Mouse (Mus musculus) ES-E14 (cell line): ENCODE results near the gene Alpi. TPM values are rescaled to one million over a fixed set of nuclear protein-coding genes. Genes with fewer than 3 reads are reported as not detected.

Source experiments
- DNase-seq: peaks from one replicate; pipeline ENCODE4 v3.0.0-alpha.2; 2013; ENCODE audit warnings: low read depth, low spot score
- H3K27ac ChIP-seq: 2 replicates; pipeline ENCODE4 v1.5.1; 2012; ENCODE audit warnings: low read depth, mild to moderate bottlenecking, low read length, moderate library complexity, mixed read lengths; ENCODE audit not compliant: poor library complexity, insufficient read depth, severe bottlenecking
- H3K36me3 ChIP-seq: 2 replicates; pipeline ENCODE4 v1.6.1; 2012; ENCODE audit warnings: mild to moderate bottlenecking, low read length, moderate library complexity, mixed read lengths; ENCODE audit not compliant: control insufficient read depth, poor library complexity, insufficient read depth, severe bottlenecking
- H3K4me1 ChIP-seq, 2 experiments: fragments of 150-350 bp in 1 of 2; sonication (generic) in 1 of 2; 2 replicates each; pipeline ENCODE4 v1.6.1; 2012; ENCODE audit warnings: low read length in 2 of 2, mild to moderate bottlenecking in 1 of 2, mixed read lengths in 1 of 2; ENCODE audit not compliant: control insufficient read depth in 2 of 2, insufficient read depth in 2 of 2, poor library complexity in 1 of 2
- H3K4me3 ChIP-seq, 2 experiments: fragments of 150-350 bp in 1 of 2; sonication (generic) in 1 of 2; 2 replicates each; pipeline ENCODE4 v1.5.1; 2012; ENCODE audit warnings: low read length in 2 of 2, low read depth in 1 of 2, mild to moderate bottlenecking in 1 of 2, mixed read lengths in 1 of 2; ENCODE audit not compliant: insufficient read depth in 1 of 2, poor library complexity in 1 of 2, severe bottlenecking in 1 of 2
- H3K9ac ChIP-seq: 2 replicates; pipeline ENCODE4 v1.6.1; 2012; ENCODE audit warnings: low read depth, mild to moderate bottlenecking, low read length, mixed read lengths; ENCODE audit not compliant: poor library complexity, insufficient read depth, severe bottlenecking
- H3K9me3 ChIP-seq: fragments of 150-350 bp; sonication (generic); 2 replicates; pipeline ENCODE4 v1.6.1; 2012; ENCODE audit warnings: low read depth, mild to moderate bottlenecking, low read length; ENCODE audit not compliant: control insufficient read depth, insufficient read depth
- CHD2 ChIP-seq: IDR thresholded peaks from 2 replicates; pipeline ENCODE4 v1.6.1; 2014; ENCODE audit warnings: mild to moderate bottlenecking, low read depth, low read length, inconsistent platforms
- HCFC1 ChIP-seq: IDR thresholded peaks from 2 replicates; pipeline ENCODE4 v1.6.1; 2012; ENCODE audit warnings: low read length, inconsistent platforms, borderline replicate concordance; ENCODE audit not compliant: insufficient read depth
- MAFK ChIP-seq: IDR thresholded peaks from 2 replicates; pipeline ENCODE4 v1.6.1; 2014; ENCODE audit warnings: mild to moderate bottlenecking, low read depth, low read length, inconsistent platforms; ENCODE audit not compliant: insufficient read depth
- ZC3H11A ChIP-seq: IDR thresholded peaks from 2 replicates; pipeline ENCODE4 v1.6.1; 2012; ENCODE audit warnings: low read depth, mild to moderate bottlenecking, inconsistent platforms, low read length, borderline replicate concordance
- ZNF384 ChIP-seq: IDR thresholded peaks from 2 replicates; pipeline ENCODE4 v1.6.1; 2012; ENCODE audit warnings: low read depth, low read length, inconsistent platforms
- in situ Hi-C, 2 experiments: fragments of 600-800 bp; cut with MboI; formaldehyde crosslinking; loops; one replicate each; pipeline ENCODE4 v1.15.1; 2025; ENCODE audit warnings: low sequenced_read_pairs in 2 of 2, inconsistent platforms in 1 of 2; ENCODE audit not compliant: unreplicated experiment in 2 of 2
- total RNA-seq: library from RNA; depleted of rRNA; stranded (reverse); fragments of 300-350 nt; gene quantifications from 2 replicates; pipeline ENCODE4 v1.2.3, GENCODE M21; 2012; rRNA removed

Gene Alpi
- total RNA-seq, 1 experiment = not detected

GRCm38 (mm10) chr1:87059042-87059665 lies 42.3 kb downstream of the Alpi start:
- no peak for TF ChIP-seq MAFK
- TF ChIP-seq CHD2 = no peak
- no peak for TF ChIP-seq ZNF384
- no peak for TF ChIP-seq ZC3H11A
- no peak for TF ChIP-seq HCFC1
- no peak overlapping the region for H3K27ac ChIP-seq
- H3K4me3 ChIP-seq = no peak overlapping the region
- H3K36me3 ChIP-seq = no peaks in the 10 kb centered on the region
- no peak for DNase-seq
- H3K9me3 ChIP-seq = no peaks in the 10 kb centered on the region
- H3K4me1 ChIP-seq = no peaks in the 10 kb centered on the region; a peak in 1 of 4 replicates
- H3K9ac ChIP-seq = no peak overlapping the region
- in situ Hi-C loops = no loop called here

GRCm38 (mm10) chr1:87057075-87057474 lies 44.3 kb downstream of the Alpi start:
- TF ChIP-seq MAFK (no peak), ZNF384 (no peak), ZC3H11A (no peak), HCFC1 (no peak), CHD2 (no peak)
- in situ Hi-C loops = no loop called here

GRCm38 (mm10) chr1:87051369-87051768 lies 50.0 kb downstream of the Alpi start:
- H3K4me3 ChIP-seq = no peak overlapping the region
- no peak overlapping the region for H3K27ac ChIP-seq
- TF ChIP-seq MAFK = no peak
- no peak for TF ChIP-seq CHD2
- TF ChIP-seq HCFC1 = no peak
- TF ChIP-seq ZC3H11A = no peak
- no peak for TF ChIP-seq ZNF384
- H3K36me3 ChIP-seq = peaks cover 7% of the 10 kb centered on the region; the same call in 1 of the 2 replicates
- no peak overlapping the region for H3K9ac ChIP-seq
- H3K4me1 ChIP-seq = no peaks in the 10 kb centered on the region
- DNase-seq = no peak
- no peaks in the 10 kb centered on the region for H3K9me3 ChIP-seq
- in situ Hi-C loops = no loop called here

More at GRCm38 (mm10) chr1:87057075-87057474, 44.3 kb downstream of the Alpi start:
- H3K36me3 ChIP-seq = no peaks in the 10 kb centered on the region
- H3K27ac ChIP-seq = no peak overlapping the region
- H3K9ac ChIP-seq = no peak overlapping the region
- no peaks in the 10 kb centered on the region; a peak in 1 of 4 replicates for H3K4me1 ChIP-seq
- no peak overlapping the region for H3K4me3 ChIP-seq
- H3K9me3 ChIP-seq = no peaks in the 10 kb centered on the region
- no peak for DNase-seq

GRCm38 (mm10) chr1:87050700-87051099 lies 50.7 kb downstream of the Alpi start:
- H3K9ac ChIP-seq = no peak overlapping the region
- in situ Hi-C loops = no loop called here

GRCm38 (mm10) chr1:87050072-87050471 lies 51.3 kb downstream of the Alpi start:
- TF ChIP-seq ZNF384 = no peak
- in situ Hi-C loops = no loop called here
- no peak for DNase-seq
- no peak overlapping the region for H3K9ac ChIP-seq
- H3K4me1 ChIP-seq = no peaks in the 10 kb centered on the region
- H3K36me3 ChIP-seq = peaks cover 7% of the 10 kb centered on the region; the same call in 1 of the 2 replicates
- H3K4me3 ChIP-seq = no peak overlapping the region
- no peaks in the 10 kb centered on the region for H3K9me3 ChIP-seq
- no peak overlapping the region for H3K27ac ChIP-seq

More at GRCm38 (mm10) chr1:87050700-87051099, 50.7 kb downstream of the Alpi start:
- TF ChIP-seq HCFC1 = no peak
- no peak for TF ChIP-seq CHD2
- TF ChIP-seq MAFK = no peak
- TF ChIP-seq ZNF384 = no peak
- no peak for TF ChIP-seq ZC3H11A
- Histone ChIP-seq H3K36me3 (peaks cover 7% of the 10 kb centered on the region; the same call in 1 of the 2 replicates), H3K27ac (no peak overlapping the region), H3K4me1 (no peaks in the 10 kb centered on the region), H3K4me3 (no peak overlapping the region), H3K9me3 (no peaks in the 10 kb centered on the region)
- no peak for DNase-seq

Other genes with a start within 250 kb of the Alpi start
- gene Alppl2, start 11.7 kb downstream of the Alpi start, total RNA-seq = 2.4 and 5.2 TPM in 2 replicates
- gene Akp3, start 23.4 kb upstream of the Alpi start, total RNA-seq = not detected in 2 replicates
- 1.1 and 2.9 TPM in 2 replicates for gene Ecel1, start 54.9 kb upstream of the Alpi start, total RNA-seq
- 0.36 and 0.37 TPM in 2 replicates for gene Prss56, start 81.7 kb upstream of the Alpi start, total RNA-seq
- gene Chrnd, start 89.0 kb upstream of the Alpi start, total RNA-seq = 0.13 TPM in 1 of 2 replicates, not detected in the other
- 0.13 and 0.16 TPM in 2 replicates for gene Chrng, start 103.1 kb upstream of the Alpi start, total RNA-seq
- 165 and 221 TPM in 2 replicates for gene Eif4e2, start 112.3 kb upstream of the Alpi start, total RNA-seq
- gene Efhd1, start 162.8 kb upstream of the Alpi start, total RNA-seq = 1.3 and 1.8 TPM in 2 replicates
- gene Gigyf2, start 225.4 kb upstream of the Alpi start, total RNA-seq = 58.7 and 69.2 TPM in 2 replicates